Mouse (Mus musculus) cerebellum, adult 2 months (tissue): Measurements from ENCODE around the gene Srrm4. TPM values are rescaled to one million over a fixed set of nuclear protein-coding genes. Genes with fewer than 3 reads are reported as not detected.

Experiments
- DNase-seq, 2 experiments: peaks; one replicate each; pipeline ENCODE4 v3.0.0; 2021
- H3K27ac ChIP-seq: fragments of 200-500 bp; 2 replicates; pipeline ENCODE4 v1.5.1; 2012; ENCODE audit warnings: low read length, control low read depth, inconsistent platforms; ENCODE audit not compliant: insufficient read depth
- H3K27me3 ChIP-seq: fragments of 200-500 bp; 2 replicates; pipeline ENCODE4 v1.6.1; 2012; ENCODE audit warnings: inconsistent platforms, mild to moderate bottlenecking, low read length, moderate library complexity; ENCODE audit not compliant: control insufficient read depth, insufficient read depth
- H3K4me1 ChIP-seq: fragments of 200-500 bp; 2 replicates; pipeline ENCODE4 v1.6.1; 2011; ENCODE audit warnings: low read length; ENCODE audit not compliant: control insufficient read depth, insufficient read depth
- H3K4me3 ChIP-seq: fragments of 200-500 bp; replicated peaks from 2 replicates; pipeline ENCODE3; 2011; ENCODE audit warnings: mild to moderate bottlenecking, low read depth, low read length, control low read depth; ENCODE audit not compliant: insufficient read depth
- CTCF ChIP-seq: fragments of 200-500 bp; IDR thresholded peaks from 2 replicates; pipeline ENCODE4 v1.5.1; 2011; ENCODE audit warnings: low read depth, mild to moderate bottlenecking, control low read depth, low read length, moderate library complexity, borderline replicate concordance; ENCODE audit not compliant: insufficient read depth
- POLR2A ChIP-seq: fragments of 200-500 bp; IDR thresholded peaks from 2 replicates; pipeline ENCODE4 v1.6.1; 2011; ENCODE audit warnings: low read length, control low read depth, borderline replicate concordance; ENCODE audit not compliant: insufficient read depth
- WGBS: fragments of 180-500 bp; shearing (Covaris S2); methylation state at CpG from one replicate; pipeline ENCODE4 v1.1.7; 2018; 5-methylcytosine and 5-hydroxymethylcytosine counted together
- polyA plus RNA-seq: library from polyadenylated mRNA; depleted of rRNA; stranded (reverse); fragments of >200 nt; gene quantifications from 2 replicates; pipeline ENCODE4 v1.2.3, GENCODE M21; 2012

The Srrm4 gene
- polyA plus RNA-seq, 1 experiment, result 29.6 TPM

- H3K4me1 ChIP-seq, result peaks cover 6% of the 10 kb centered on the region
- TF ChIP-seq POLR2A (no peak), CTCF (no peak)
- DNase-seq, result no peak
- no peak overlapping the region for H3K27ac ChIP-seq
- no peak overlapping the region for H3K4me3 ChIP-seq
- 24% methylated on average over 6 of the region's 6 CpGs for WGBS
- no peaks in the 10 kb centered on the region for H3K27me3 ChIP-seq
Observed at GRCm38 (mm10) chr5:116407936-116408335, 183.7 kb downstream of the Srrm4 start.

GRCm38 (mm10) chr5:116407321-116407720 is 184.3 kb downstream of the Srrm4 start:
- no peak for DNase-seq
- Histone ChIP-seq H3K4me3 (no peak overlapping the region), H3K4me1 (peaks cover 6% of the 10 kb centered on the region), H3K27me3 (no peaks in the 10 kb centered on the region), H3K27ac (no peak overlapping the region)
- 42% methylated on average over 4 of the region's 4 CpGs for WGBS
- no peak for TF ChIP-seq CTCF

GRCm38 (mm10) chr5:116406507-116406906 is 185.1 kb downstream of the Srrm4 start:
- Histone ChIP-seq H3K4me3 (no peak overlapping the region), H3K27me3 (no peaks in the 10 kb centered on the region), H3K4me1 (peaks cover 6% of the 10 kb centered on the region), H3K27ac (no peak overlapping the region)
- DNase-seq, result no peak
- TF ChIP-seq POLR2A (no peak), CTCF (no peak)
- WGBS, result 82% methylated on average over 3 of the region's 3 CpGs

- WGBS, result 94% methylated on average over 1 of the region's 1 CpGs
- H3K27ac ChIP-seq, result no peak overlapping the region
- no peak for DNase-seq
Observed at GRCm38 (mm10) chr5:116405934-116406333, 185.7 kb downstream of the Srrm4 start.

GRCm38 (mm10) chr5:116404063-116404462 is 187.6 kb downstream of the Srrm4 start:
- Histone ChIP-seq H3K27me3 (no peaks in the 10 kb centered on the region), H3K27ac (no peak overlapping the region), H3K4me3 (no peak overlapping the region), H3K4me1 (peaks cover 5% of the 10 kb centered on the region)
- no peak for TF ChIP-seq POLR2A
- no peak for TF ChIP-seq CTCF
- DNase-seq, result no peak
- 92% methylated on average over 2 of the region's 2 CpGs for WGBS

More at GRCm38 (mm10) chr5:116405934-116406333, 185.7 kb downstream of the Srrm4 start:
- no peak overlapping the region for H3K4me3 ChIP-seq
- no peak for TF ChIP-seq CTCF
- TF ChIP-seq POLR2A, result no peak
- H3K27me3 ChIP-seq, result no peaks in the 10 kb centered on the region
- H3K4me1 ChIP-seq, result peaks cover 6% of the 10 kb centered on the region

- H3K4me3 ChIP-seq, result no peak overlapping the region
- WGBS, result 91% methylated on average over 3 of the region's 3 CpGs
- H3K27me3 ChIP-seq, result no peaks in the 10 kb centered on the region
- no peak for DNase-seq
- H3K27ac ChIP-seq, result no peak overlapping the region
- TF ChIP-seq CTCF (no peak), POLR2A (no peak)
- H3K4me1 ChIP-seq, result peaks cover 3% of the 10 kb centered on the region; the same call in 1 of the 2 replicates
Observed at GRCm38 (mm10) chr5:116400801-116401200, 190.8 kb downstream of the Srrm4 start.

GRCm38 (mm10) chr5:116400042-116400730 is 191.4 kb downstream of the Srrm4 start:
- DNase-seq, result no peak
- peaks cover 3% of the 10 kb centered on the region; the same call in 1 of the 2 replicates for H3K4me1 ChIP-seq
- no peak for TF ChIP-seq CTCF
- no peak for TF ChIP-seq POLR2A
- H3K4me3 ChIP-seq, result no peak overlapping the region
- WGBS, result 90% methylated on average over 8 of the region's 8 CpGs
- H3K27ac ChIP-seq, result no peak overlapping the region
- H3K27me3 ChIP-seq, result no peaks in the 10 kb centered on the region

GRCm38 (mm10) chr5:116396104-116396503 is 195.5 kb downstream of the Srrm4 start:
- 85% methylated on average over 5 of the region's 5 CpGs for WGBS
- no peak for DNase-seq
- TF ChIP-seq CTCF, result no peak
- TF ChIP-seq POLR2A, result no peak

GRCm38 (mm10) chr5:116392603-116393002 is 199.0 kb downstream of the Srrm4 start:
- peaks cover 9% of the 10 kb centered on the region for H3K4me1 ChIP-seq
- H3K4me3 ChIP-seq, result no peak overlapping the region
- DNase-seq, result no peak
- TF ChIP-seq POLR2A (no peak), CTCF (no peak)
- H3K27ac ChIP-seq, result no peak overlapping the region
- 57% methylated on average over 9 of the region's 9 CpGs for WGBS
- H3K27me3 ChIP-seq, result no peaks in the 10 kb centered on the region

More at GRCm38 (mm10) chr5:116396104-116396503, 195.5 kb downstream of the Srrm4 start:
- Histone ChIP-seq H3K27me3 (no peaks in the 10 kb centered on the region), H3K4me1 (peaks cover 3% of the 10 kb centered on the region; the same call in 1 of the 2 replicates), H3K27ac (no peak overlapping the region), H3K4me3 (no peak overlapping the region)
